Mouse (Mus musculus): ENCODE results near the gene Mrps18b.
A peak's percentile ranks its signal among the peaks of the same experiment; 100 is the strongest.

Mrps18b gene

DNA sequence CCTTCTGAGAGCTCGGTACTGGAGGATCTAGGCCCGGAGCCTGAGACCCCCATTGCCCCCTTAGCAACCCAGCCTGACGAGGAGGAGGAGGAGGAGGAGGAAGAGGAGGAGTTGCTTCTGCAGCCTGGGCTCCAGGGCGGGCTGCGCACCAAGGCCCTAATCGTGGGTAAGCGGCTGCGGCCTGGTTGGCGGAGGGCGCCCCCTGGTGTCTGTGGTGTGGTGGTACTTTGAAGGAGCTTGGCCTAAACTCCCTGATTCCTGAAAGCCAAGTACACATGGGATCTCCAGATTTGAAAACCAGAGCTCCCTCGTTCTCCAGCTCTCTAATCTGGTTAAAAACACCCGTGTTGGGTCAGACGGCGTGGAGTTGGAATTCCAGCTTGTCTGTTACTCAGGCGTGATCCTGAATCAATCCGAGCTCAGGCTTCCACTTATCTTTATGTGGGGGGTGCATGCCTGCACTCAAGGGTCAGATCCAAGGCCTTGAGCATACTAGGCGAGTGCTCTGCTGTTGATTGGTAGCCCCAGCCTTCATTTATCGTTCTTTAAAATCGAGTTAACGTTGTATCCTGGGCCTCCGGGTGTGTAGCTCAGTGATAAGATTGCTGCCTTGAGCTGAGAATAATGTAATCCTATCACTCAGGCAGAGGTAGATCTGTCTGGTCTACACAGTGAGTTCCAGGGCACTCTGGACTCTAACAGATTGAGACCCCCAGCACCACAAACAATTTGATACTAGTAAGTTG is 42.2 kb downstream of the Mrps18b start:
- DNase-seq: peak; percentile 74 to 85

DNA sequence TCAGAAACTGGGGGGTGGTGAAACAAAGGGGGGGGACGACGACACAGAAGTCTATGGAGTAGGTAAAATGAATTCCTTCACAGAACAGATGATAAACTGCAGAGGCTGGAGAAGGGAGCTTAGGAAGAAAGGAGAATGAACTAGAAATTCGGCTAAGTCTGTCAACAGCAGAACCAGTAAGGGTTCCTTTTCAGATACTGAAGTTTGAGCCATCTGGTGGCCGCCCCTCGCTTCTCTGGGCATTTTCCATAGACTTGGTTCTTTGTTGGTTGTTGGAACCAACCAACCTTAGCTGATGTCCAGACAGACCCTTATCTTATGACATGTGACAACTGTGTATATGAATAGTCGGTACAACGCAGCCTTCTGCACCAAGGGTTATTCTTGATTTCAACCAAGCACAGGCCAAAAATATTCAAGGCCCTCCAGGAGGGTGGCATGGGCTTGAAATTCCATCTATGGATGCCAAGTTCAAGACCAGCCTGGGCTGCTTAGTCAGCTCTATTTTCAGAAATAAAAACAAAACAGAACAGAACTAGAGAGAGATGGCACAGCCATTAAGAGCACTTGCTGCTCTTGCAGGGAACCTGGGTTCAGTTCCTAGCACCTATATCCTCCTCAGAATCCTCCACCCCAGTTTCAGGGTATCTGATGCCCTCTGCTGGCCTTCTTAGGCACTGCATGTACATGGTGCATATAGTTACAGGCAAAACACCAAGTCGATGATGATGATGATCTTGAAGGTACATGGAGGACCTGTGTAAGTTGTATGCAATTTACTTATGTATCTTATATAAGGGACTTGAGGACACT is 45.1 kb downstream of the Mrps18b start:
- DNase-seq: peak in 1 of 2 experiments; percentile 46

DNA sequence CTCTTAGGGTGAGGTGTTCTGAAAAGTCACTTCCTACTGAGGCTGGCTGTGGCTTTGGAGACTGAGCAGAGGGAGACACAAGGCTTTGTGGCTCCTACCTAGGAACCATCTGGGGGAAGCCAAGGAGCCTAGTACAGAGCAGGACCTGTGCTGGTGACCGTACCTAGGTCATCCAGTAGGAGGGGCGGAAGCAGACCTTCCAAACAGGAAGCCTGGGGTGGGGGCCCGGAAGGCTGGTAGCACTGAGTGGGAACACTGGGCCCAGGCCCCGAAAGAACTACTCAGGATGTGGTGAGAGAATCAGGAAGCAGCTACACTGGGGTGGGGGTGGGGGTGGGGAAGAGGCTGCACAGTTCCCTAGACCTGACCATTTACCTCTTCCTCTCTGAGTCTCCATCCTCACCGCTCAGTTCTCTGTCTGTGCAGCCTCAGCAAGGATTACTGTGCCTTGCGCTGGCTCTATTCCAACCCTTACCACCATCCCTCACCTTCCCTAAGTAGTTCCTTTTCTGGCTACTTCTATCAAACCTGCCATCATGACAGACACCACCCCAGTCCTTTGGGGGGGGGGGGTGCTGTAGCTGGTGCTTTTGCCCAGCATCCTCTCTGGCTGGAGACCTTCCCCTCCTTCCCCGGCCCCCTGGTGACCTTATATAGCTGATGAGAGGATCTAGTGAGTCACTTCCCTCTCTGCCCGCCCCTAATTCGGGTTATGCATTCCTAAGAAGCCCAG is 45.9 kb downstream of the Mrps18b start:
- DNase-seq: peak; percentile 76 to 82

DNA sequence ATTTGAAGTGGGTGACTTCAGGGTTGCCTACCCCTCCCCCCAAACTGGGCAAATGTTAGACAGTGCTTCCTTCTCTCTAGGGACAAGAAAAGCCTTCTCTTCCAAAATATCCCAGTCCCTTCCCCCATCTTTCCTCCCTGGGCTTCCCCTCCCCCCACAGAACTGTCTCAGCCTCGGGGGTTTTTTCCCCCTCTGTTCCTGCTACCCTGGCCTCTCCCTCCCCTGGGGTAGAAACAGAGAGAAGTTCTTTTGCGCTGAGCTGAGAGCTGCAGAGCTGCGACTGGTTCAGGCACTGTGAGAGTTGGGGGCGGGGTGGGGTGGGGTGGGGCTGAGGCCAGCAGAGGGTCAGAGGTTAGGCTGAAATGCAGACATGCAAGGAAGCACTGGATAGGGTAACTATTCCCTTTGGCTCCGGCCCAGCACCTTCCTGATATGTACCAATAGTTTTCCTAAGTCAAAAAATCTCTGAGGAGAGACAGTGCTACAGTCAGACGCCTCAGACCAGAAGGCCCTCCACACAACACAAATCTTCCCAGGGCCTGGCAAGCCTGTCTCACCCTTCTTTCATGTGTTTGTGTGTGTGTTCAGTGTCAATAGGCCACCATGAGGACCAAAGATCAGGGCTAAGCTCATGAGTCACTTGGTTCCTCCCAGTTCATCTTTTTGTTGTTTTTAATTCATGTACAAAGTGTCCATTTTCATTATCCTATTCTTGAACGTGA is 46.7 kb downstream of the Mrps18b start:
- peak in 1 of 2 experiments; percentile 38 for DNase-seq

DNA sequence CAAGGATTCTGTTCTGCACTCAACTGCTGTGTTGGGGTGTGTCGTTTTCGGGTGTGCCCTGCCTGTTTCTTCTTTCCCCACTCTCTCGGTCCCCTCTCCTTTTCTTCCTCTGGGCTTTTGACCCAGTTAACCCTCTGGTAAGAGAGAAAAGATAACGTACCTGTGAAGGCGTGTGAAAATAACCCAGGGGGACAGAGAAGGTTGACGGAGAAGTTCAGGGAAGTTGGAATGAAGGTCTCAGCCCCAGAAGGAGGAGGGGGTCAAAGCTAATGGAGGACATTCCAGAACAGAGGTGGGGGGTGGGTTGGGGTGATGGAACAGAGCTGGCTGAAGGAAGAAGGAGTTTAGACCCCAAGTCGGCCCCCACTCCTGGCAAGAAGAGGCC is 47.2 kb downstream of the Mrps18b start:
- DNase-seq: no peak

DNA sequence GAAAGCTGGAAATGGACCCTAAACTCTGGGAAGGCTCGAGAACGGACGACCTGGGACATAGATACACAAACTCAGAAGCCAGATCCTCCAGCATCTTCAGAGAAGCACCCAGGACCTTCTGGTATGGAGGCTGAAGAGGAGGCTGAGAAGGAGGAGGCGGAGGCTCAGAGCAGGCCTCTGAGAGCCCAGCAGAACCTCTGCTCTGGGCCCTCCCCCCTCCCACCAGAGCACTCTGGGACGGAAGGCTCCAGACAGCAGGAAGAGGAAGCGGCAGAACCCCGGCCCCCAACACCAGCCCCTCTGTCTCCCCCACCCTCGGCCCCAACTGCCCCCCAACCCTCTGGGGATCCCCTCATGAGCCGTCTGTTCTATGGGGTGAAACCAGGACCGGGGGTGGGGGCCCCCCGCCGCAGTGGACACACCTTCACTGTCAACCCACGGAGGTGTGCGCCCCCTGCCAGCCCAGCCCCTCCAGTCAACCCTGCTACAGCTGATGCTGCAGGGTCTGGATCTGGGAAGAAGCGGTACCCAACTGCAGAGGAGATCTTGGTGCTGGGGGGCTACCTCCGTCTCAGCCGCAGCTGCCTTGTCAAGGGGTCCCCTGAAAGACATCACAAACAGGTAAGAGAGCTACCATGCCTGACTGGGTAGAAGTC is 47.9 kb downstream of the Mrps18b start:
- peak; percentile 59 to 70 for DNase-seq

DNA sequence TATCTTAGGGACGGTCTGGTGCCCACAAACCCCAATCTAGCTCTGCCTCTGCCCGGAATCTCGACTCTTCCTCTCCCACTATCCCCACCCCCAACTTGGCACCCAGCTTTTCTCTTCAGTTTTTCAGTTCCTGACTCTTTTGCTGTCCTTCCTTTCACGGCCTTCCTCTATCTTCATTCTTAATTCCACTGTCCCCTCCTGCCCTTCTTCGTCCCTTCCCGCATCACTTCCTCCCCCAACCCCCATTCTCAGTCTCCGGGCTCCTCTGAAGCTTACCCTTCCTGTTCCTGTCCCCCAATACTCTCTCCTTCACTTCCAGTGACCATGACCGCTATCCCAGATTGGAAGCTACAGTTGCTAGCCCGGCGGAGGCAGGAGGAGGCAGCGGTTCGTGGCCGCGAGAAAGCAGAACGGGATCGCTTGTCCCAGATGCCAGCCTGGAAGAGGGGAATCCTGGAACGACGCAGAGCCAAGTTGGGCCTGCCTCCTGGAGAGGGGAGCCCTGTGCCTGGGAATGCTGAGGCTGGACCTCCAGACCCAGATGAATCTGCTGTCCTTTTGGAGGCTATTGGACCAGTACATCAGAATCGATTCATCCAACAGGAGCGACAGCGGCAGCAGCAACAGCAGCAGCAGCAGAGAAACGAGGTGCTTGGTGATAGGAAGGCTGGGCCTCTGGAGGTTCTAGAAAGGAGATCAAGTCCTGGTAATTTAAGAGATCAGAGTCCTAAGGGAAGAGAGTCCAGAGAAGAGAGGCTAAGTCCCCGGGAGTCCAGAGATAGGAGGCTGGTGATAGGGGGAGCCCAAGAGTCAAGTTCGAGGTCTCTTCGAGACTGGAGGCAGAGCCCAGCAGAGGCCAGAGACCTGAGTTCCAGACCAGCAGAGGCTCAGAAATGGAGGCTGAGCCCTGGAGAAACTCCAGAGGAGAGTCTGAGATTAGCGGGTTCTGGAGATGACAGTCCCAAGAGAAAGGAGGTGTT is 49.0 kb downstream of the Mrps18b start:
- DNase-seq: peak; percentile 50 to 77

DNA sequence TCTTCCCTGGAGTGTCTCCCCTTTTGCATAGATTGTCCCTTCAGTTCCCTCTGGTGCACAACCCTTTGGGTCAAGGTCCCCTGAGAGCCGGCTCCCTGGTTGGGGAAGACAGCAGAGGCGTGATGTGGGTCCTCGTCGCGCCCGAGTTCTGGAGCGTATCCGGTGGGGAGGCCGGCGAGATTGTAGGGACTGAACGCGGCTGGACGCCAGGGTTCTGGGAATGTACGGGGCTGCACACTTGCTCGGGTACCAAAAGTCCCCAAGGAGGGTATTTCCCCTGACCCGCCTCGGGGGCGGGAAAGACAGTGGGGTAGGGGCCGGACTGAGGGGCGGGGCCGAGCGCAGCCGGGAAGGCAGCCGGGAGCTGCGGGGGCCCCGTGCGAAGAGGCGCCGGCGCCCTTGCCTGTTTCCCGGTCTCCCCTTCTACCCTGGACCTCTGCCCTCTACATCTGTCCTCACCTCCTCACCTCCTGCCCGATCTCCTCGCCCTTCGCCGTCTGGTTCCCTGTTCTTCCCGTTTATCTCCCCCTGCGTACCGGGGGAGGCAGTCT is 49.8 kb downstream of the Mrps18b start:
- DNase-seq: peak; percentile 72 to 81

DNA sequence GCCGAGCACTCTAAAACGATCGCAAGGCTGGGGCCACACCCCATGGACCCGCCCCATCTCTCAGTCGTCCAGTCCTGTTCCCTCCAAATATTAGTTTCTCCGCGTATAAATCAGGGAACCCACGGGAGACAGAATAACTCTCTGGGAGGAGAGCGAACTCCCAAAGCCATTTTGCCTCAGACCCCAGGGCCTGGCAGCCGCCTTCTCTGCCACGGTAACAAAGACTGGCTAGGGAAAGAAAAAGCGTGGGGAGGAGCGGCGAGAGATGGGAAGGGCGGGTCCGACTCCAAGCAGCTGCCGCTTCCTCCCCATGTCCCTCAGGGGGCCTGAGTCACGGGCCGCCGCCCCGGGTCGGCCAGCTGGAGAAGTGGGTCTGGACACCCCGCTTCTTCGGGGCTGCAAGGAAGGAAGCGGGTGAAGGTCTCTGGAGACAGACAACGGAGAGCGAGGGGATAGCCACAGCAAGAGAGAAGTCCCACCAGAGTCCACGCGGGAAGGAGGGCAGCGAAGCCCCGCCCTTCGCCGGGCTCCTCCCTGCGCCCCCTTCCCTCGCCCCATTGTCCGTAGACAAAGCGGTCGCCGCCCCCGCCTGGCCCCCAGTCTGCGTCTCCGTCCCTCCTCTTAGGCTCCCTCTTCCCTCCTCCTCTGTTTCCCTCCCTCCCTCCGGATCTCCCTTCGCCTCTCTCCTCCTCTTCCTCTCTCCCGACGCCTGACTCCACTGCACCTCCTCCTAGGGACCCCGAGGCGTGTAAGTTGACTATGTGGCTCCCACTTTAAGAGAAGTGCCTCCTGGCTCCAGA is 50.5 kb downstream of the Mrps18b start, which contains the start of gene Ppp1r18:
Gene Ppp1r18, plus strand, starts transcription at position 113 of the 800 bp plus-strand sequence.
- DNase-seq: peak; percentile 68 to 70

DNA sequence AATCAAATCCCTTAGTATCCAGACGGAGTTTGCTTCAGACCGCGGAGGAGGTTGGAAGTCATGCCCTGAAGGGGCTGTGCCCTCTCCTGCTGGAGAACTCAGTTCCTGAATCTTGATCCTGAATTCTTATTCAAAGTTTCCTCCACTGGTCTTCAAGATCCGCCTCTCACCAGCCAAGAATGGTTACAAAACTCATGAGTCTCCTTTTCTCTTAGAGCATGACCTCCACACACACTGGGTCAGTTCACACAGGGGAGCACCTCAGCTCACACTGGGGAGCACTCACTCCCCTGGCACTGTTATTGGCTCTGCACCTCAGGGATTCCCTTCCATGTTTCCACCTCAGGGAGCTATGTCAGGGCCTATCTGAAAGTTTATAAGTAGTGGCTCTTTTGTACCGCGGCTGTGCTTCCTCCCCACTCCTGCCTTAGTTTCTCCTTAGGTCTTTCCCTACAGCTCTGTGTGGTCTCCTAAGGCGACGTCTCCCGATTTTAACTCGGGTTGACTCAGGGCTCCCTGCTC is 51.3 kb downstream of the Mrps18b start:
- DNase-seq: no peak

DNA sequence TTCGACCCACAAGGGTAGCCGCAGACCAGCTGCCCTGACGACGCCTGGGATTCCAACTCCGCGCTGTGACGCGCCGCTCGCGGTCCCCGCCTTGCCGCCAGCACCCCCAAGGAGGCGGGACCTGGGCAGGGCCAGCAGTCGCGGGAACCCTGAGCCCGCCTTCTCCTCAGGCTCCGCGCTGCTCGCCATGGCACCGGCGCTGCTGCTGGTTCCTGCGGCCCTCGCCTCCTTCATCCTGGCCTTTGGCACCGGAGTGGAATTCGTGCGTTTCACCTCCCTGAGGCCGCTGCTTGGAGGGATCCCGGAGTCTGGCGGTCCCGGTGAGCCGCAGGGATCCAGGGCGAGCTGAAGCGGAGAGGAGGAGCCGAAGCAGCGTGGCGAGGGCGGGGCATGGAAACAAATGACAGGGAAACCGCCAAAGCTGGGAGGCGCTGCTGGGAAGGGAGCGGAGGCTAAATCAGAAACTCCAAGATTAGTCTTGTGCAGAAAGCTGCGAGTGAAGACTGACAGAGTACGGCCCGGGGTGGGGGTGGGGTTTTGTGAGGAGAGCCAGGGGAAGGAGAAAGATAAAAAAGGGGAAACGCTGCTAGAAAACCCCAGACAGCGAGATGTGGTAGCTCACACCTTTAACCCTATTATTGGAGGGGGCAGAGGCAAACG is 54.9 kb downstream of the Mrps18b start, which contains the start of gene Nrm:
Gene Nrm, plus strand, starts transcription at position 121 of the 660 bp plus-strand sequence.
- DNase-seq: peak; percentile 75 to 83

DNA sequence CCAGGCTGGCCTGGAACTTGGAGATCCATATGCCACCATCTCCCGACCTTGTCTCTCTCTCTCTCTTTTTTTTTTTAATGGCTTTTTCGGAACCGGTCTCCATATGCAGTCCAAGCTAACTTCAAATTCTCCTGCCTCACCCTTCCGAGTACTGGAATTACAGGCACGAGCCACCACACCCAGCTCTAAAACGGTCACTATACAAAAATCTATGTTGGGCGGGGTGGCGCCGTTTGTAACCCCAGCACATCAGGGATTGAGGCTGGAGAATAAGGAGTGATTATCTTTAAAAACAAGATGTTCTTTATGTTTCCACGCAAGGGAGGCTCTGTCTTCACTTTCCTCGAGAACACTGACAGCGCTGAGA is 55.4 kb downstream of the Mrps18b start:
- DNase-seq: no peak
